Mouse (Mus musculus): ENCODE measurements around the gene Pdcd1lg2.
A peak's percentile ranks its signal among the peaks of the same experiment; 100 is the strongest.

The Pdcd1lg2 gene

GRCm38 (mm10) chr19:29496001-29496597 is 85.4 kb downstream of the Pdcd1lg2 start:
- no peak overlapping the region for H3K4me3 ChIP-seq (replicated peaks; ENCODE audit: low read length)
- TF ChIP-seq NANOG (IDR thresholded peaks at IDR 0.05; ENCODE audit: borderline replicate concordance, low read length): no peak
- no peak for TF ChIP-seq POU5F1 (IDR thresholded peaks at IDR 0.05; ENCODE audit: borderline replicate concordance, low read length)
- TF ChIP-seq CTCF (conservative IDR thresholded peaks at IDR 0.05; ENCODE audit: low read length): no peak
- no peaks in the 10 kb centered on the region for H3K36me3 ChIP-seq (ENCODE audit: insufficient read depth, low read length)
- 0 out of 2 replicates have a peak, but pooled peaks cover 3% of the 10 kb centered on the region for H3K27me3 ChIP-seq (ENCODE audit: insufficient read depth, low read length)
- peaks cover 6% of the 10 kb centered on the region for H3K4me1 ChIP-seq (replicated peaks; ENCODE audit: low read depth, low read length)
- peaks cover 6% of the 10 kb centered on the region for H3K9me3 ChIP-seq (ENCODE audit: low read length)

GRCm38 (mm10) chr19:29496786-29497557 is 86.3 kb downstream of the Pdcd1lg2 start:
- H3K9me3 ChIP-seq (ENCODE audit: low read length): no peaks in the 10 kb centered on the region
- H3K4me1 ChIP-seq (replicated peaks; ENCODE audit: low read depth, low read length): peaks cover 10% of the 10 kb centered on the region
- TF ChIP-seq NANOG (IDR thresholded peaks at IDR 0.05; ENCODE audit: borderline replicate concordance, low read length) (no peak), CTCF (conservative IDR thresholded peaks at IDR 0.05; ENCODE audit: low read length) (no peak), POU5F1 (IDR thresholded peaks at IDR 0.05; ENCODE audit: borderline replicate concordance, low read length) (no peak)
- no peak overlapping the region for H3K4me3 ChIP-seq (replicated peaks; ENCODE audit: low read length)
- no peaks in the 10 kb centered on the region for H3K36me3 ChIP-seq (ENCODE audit: insufficient read depth, low read length)
- 0 out of 2 replicates have a peak, but pooled peaks cover 3% of the 10 kb centered on the region for H3K27me3 ChIP-seq (ENCODE audit: insufficient read depth, low read length)

- H3K36me3 ChIP-seq (ENCODE audit: insufficient read depth, low read length): no peaks in the 10 kb centered on the region
- H3K27me3 ChIP-seq (ENCODE audit: insufficient read depth, low read length): 0 out of 2 replicates have a peak, but pooled peaks cover 3% of the 10 kb centered on the region
- TF ChIP-seq NANOG (IDR thresholded peaks at IDR 0.05; ENCODE audit: borderline replicate concordance, low read length) (no peak), POU5F1 (IDR thresholded peaks at IDR 0.05; ENCODE audit: borderline replicate concordance, low read length) (no peak), CTCF (conservative IDR thresholded peaks at IDR 0.05; ENCODE audit: low read length) (no peak)
- H3K4me3 ChIP-seq (replicated peaks; ENCODE audit: low read length): no peak overlapping the region
- no peaks in the 10 kb centered on the region for H3K9me3 ChIP-seq (ENCODE audit: low read length)
- H3K4me1 ChIP-seq (replicated peaks; ENCODE audit: low read depth, low read length): peaks cover 12% of the 10 kb centered on the region
Observed at GRCm38 (mm10) chr19:29497874-29498273, 87.2 kb downstream of the Pdcd1lg2 start.

GRCm38 (mm10) chr19:29498842-29499456 is 88.2 kb downstream of the Pdcd1lg2 start:
- H3K9me3 ChIP-seq (ENCODE audit: low read length): no peaks in the 10 kb centered on the region
- no peaks in the 10 kb centered on the region for H3K36me3 ChIP-seq (ENCODE audit: insufficient read depth, low read length)
- H3K4me1 ChIP-seq (replicated peaks; ENCODE audit: low read depth, low read length): peaks cover 12% of the 10 kb centered on the region
- TF ChIP-seq POU5F1 (IDR thresholded peaks at IDR 0.05; ENCODE audit: borderline replicate concordance, low read length) (no peak), CTCF (conservative IDR thresholded peaks at IDR 0.05; ENCODE audit: low read length) (no peak), NANOG (IDR thresholded peaks at IDR 0.05; ENCODE audit: borderline replicate concordance, low read length) (no peak)
- 0 out of 2 replicates have a peak, but pooled peaks cover 3% of the 10 kb centered on the region for H3K27me3 ChIP-seq (ENCODE audit: insufficient read depth, low read length)
- no peak overlapping the region for H3K4me3 ChIP-seq (replicated peaks; ENCODE audit: low read length)

GRCm38 (mm10) chr19:29500333-29500732 is 89.6 kb downstream of the Pdcd1lg2 start:
- Histone ChIP-seq H3K4me3 (replicated peaks; ENCODE audit: low read length) (no peak overlapping the region), H3K27me3 (ENCODE audit: insufficient read depth, low read length) (no peaks in the 10 kb centered on the region), H3K9me3 (ENCODE audit: low read length) (no peaks in the 10 kb centered on the region), H3K4me1 (replicated peaks; ENCODE audit: low read depth, low read length) (peaks cover 15% of the 10 kb centered on the region), H3K36me3 (ENCODE audit: insufficient read depth, low read length) (no peaks in the 10 kb centered on the region)
- TF ChIP-seq CTCF (conservative IDR thresholded peaks at IDR 0.05; ENCODE audit: low read length) (no peak), POU5F1 (IDR thresholded peaks at IDR 0.05; ENCODE audit: borderline replicate concordance, low read length) (no peak), NANOG (IDR thresholded peaks at IDR 0.05; ENCODE audit: borderline replicate concordance, low read length) (no peak)

- Histone ChIP-seq H3K27me3 (ENCODE audit: insufficient read depth, low read length) (no peaks in the 10 kb centered on the region), H3K9me3 (ENCODE audit: low read length) (no peaks in the 10 kb centered on the region), H3K4me1 (replicated peaks; ENCODE audit: low read depth, low read length) (peaks cover 22% of the 10 kb centered on the region), H3K4me3 (replicated peaks; ENCODE audit: low read length) (peak overlapping the region; percentile 68), H3K36me3 (ENCODE audit: insufficient read depth, low read length) (no peaks in the 10 kb centered on the region)
- no peak for TF ChIP-seq POU5F1 (IDR thresholded peaks at IDR 0.05; ENCODE audit: borderline replicate concordance, low read length)
- peak; percentile 47 for TF ChIP-seq CTCF (conservative IDR thresholded peaks at IDR 0.05; ENCODE audit: low read length)
Observed at GRCm38 (mm10) chr19:29501106-29501505, 90.4 kb downstream of the Pdcd1lg2 start.

GRCm38 (mm10) chr19:29501507-29501906 is 90.8 kb downstream of the Pdcd1lg2 start:
- Histone ChIP-seq H3K36me3 (ENCODE audit: insufficient read depth, low read length) (no peaks in the 10 kb centered on the region), H3K27me3 (ENCODE audit: insufficient read depth, low read length) (no peaks in the 10 kb centered on the region), H3K4me3 (replicated peaks; ENCODE audit: low read length) (peak overlapping the region; percentile 68), H3K9me3 (ENCODE audit: low read length) (no peaks in the 10 kb centered on the region), H3K4me1 (replicated peaks; ENCODE audit: low read depth, low read length) (peaks cover 22% of the 10 kb centered on the region)
- TF ChIP-seq NANOG (IDR thresholded peaks at IDR 0.05; ENCODE audit: borderline replicate concordance, low read length) (no peak), POU5F1 (IDR thresholded peaks at IDR 0.05; ENCODE audit: borderline replicate concordance, low read length) (no peak), CTCF (conservative IDR thresholded peaks at IDR 0.05; ENCODE audit: low read length) (peak; percentile 75)

- Histone ChIP-seq H3K27me3 (ENCODE audit: insufficient read depth, low read length) (no peaks in the 10 kb centered on the region), H3K9me3 (ENCODE audit: low read length) (no peaks in the 10 kb centered on the region), H3K36me3 (ENCODE audit: insufficient read depth, low read length) (no peaks in the 10 kb centered on the region), H3K4me1 (replicated peaks; ENCODE audit: low read depth, low read length) (peaks cover 22% of the 10 kb centered on the region), H3K4me3 (replicated peaks; ENCODE audit: low read length) (no peak overlapping the region)
- TF ChIP-seq CTCF (conservative IDR thresholded peaks at IDR 0.05; ENCODE audit: low read length): no peak
- TF ChIP-seq NANOG (IDR thresholded peaks at IDR 0.05; ENCODE audit: borderline replicate concordance, low read length): no peak
- no peak for TF ChIP-seq POU5F1 (IDR thresholded peaks at IDR 0.05; ENCODE audit: borderline replicate concordance, low read length)
Observed at GRCm38 (mm10) chr19:29504131-29504530, 93.4 kb downstream of the Pdcd1lg2 start.
